ENCODE assay signal across 10 mouse cellular contexts in the genomic region with DNA sequence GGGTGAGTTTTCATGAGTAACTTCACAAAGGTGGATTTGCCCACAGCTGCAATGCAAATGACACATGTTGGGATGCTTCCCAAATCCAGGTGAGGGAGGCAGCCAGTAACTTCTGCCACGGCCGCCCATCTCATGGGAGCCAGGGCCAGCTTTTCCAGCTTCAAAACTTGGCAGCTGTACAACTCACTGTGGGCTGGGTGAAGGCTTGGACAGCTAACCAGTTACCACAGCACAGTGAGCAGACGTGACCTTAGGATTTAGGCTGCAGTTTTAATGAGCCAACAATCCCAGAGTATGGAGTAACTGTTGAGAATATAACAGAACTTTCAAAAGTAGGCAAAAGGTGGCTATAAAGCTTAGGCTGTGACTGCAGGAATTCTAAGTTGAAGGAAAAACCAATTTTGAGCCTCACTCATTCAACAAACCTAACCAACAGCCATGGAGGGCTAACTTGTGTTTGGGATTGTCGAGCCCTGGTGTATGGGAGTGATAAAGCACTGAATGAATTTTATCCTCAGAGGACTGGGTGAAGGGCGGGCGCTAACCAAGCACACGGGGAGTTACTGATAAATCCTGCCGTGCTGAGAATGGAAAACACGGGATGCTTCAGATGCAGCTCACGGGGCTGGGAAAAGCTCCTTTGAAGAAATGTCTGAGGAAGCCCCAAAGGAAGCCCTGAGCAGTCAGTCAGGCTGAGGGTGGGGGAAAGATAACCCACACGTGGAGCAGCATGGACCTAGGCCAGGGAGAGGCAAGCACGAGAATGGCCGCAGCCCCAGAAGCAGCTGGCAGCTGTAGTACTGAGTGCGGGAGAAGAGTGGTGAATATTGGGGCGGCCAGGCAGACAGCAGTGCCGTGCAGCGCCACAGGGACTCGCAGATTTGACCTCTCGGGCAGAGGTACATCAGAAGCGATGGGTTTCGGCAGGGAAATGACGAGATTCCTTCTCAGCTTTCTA. TPM values are rescaled to one million over a fixed set of nuclear protein-coding genes. Genes with fewer than 3 reads are reported as not detected.
DNase-seq lines count a peak whose midpoint lies in the region; ATAC-seq lines count a peak whose summit lies in the region.
"Had no signal": no experiment of that assay in that cellular context is flagged by ENCODE, and none has a peak within 500 bp of the region (broad histone marks: within the 10 kb centered on the region; RNA-seq: fewer than 3 reads in every experiment).

No protein-coding gene starts in this region.

- H3K4me3 ChIP-seq in forebrain, embryonic 15.5 days: no peak overlapping the region
- H3K4me3 ChIP-seq: liver, embryonic 15.5 days had no signal

- H3K27me3 ChIP-seq in forebrain, embryonic 15.5 days: no peaks in the 10 kb centered on the region
- H3K27me3 ChIP-seq: liver, embryonic 15.5 days had no signal

- no peak overlapping the region for H3K27ac ChIP-seq in forebrain, embryonic 15.5 days (replicated peaks)
- H3K27ac ChIP-seq: liver, embryonic 15.5 days had no signal

- intact Hi-C loops in heart, postnatal 25 days (cut with DNase I): no loop called here

- no peak for ATAC-seq in forebrain, embryonic 15.5 days (replicated peaks)

- no peak overlapping the region for H3K9ac ChIP-seq in forebrain, embryonic 15.5 days (replicated peaks)
- H3K9ac ChIP-seq: liver, embryonic 15.5 days had no signal

- H3K36me3 ChIP-seq in forebrain, embryonic 15.5 days: peaks cover 11% of the 10 kb centered on the region

- no peak overlapping the region for H3K4me2 ChIP-seq in forebrain, embryonic 15.5 days (replicated peaks)
- H3K4me2 ChIP-seq: liver, embryonic 15.5 days had no signal

- 84% methylated on average over 22 of the region's 22 CpGs for WGBS in forebrain, embryonic 15.5 days

- peak; percentile 33 to 59 for DNase-seq in heart, adult 9 months (ENCODE audit: low spot score in 2 of 2)
- no peak for DNase-seq in heart, postnatal 25 days (ENCODE audit: low spot score)
- peak; percentile 58 for DNase-seq in MN1 (ENCODE audit: low spot score)
- DNase-seq in adrenal gland, postnatal 36 days: peak; percentile 73 to 78
- DNase-seq in kidney, postnatal 10 days: peak; percentile 59
- DNase-seq in urinary bladder, postnatal 10 days (ENCODE audit: low spot score): no peak
- no peak for DNase-seq in layer of hippocampus, postnatal 36 days
- DNase-seq: thymus, adult 18-20 months had no signal

- H3K9me3 ChIP-seq in forebrain, embryonic 15.5 days: no peaks in the 10 kb centered on the region
- H3K9me3 ChIP-seq: liver, embryonic 15.5 days had no signal

- H3K4me1 ChIP-seq in forebrain, embryonic 15.5 days: 0 out of 2 replicates have a peak, but pooled peaks cover 3% of the 10 kb centered on the region

RNA-seq across cellular contexts. Expression of gene Dguok, which starts 9.7 kb away (rescaled TPM):
- 10 to 100 TPM; 32.8 to 35.2 TPM for total RNA-seq in heart, postnatal 25 days (2021)
- 10 to 100 TPM; 44.5 to 47.5 TPM for total RNA-seq in adrenal gland, postnatal 36 days (2021)
- 71.2 and 72.2 TPM in 2 replicates for polyA plus RNA-seq in forebrain, embryonic 15.5 days (2015; fragmentation: Nextera tagmentation; extraction: Ambion mirVana)
- 10 to 100 TPM; 32.7 to 41.9 TPM for total RNA-seq in layer of hippocampus, postnatal 36 days (2021)

RNA-seq across cellular contexts. Expression of gene Tet3, which starts 38.1 kb away (rescaled TPM):
- 10 to 100 TPM; 32.6 to 40.8 TPM for total RNA-seq in heart, postnatal 25 days (2021)
- total RNA-seq in adrenal gland, postnatal 36 days (2021): 10 to 100 TPM; 25.2 to 38.5 TPM
- polyA plus RNA-seq in forebrain, embryonic 15.5 days (2015; fragmentation: Nextera tagmentation; extraction: Ambion mirVana): 71.3 and 73.7 TPM in 2 replicates
- total RNA-seq in layer of hippocampus, postnatal 36 days (2021): 10 to 100 TPM; 58.9 to 67.8 TPM

RNA-seq across cellular contexts. Expression of gene Actg2, which starts 39.0 kb away (rescaled TPM):
- total RNA-seq in heart, postnatal 25 days (2021): 1 to 10 TPM; 1.6 to 2.2 TPM
- total RNA-seq in adrenal gland, postnatal 36 days (2021): under 1 TPM; 0.30 to 0.76 TPM
- 1.1 TPM in 2 replicates for polyA plus RNA-seq in forebrain, embryonic 15.5 days (2015; fragmentation: Nextera tagmentation; extraction: Ambion mirVana)
- total RNA-seq in layer of hippocampus, postnatal 36 days (2021): not detected

Comparison
In these comparisons a context has a peak if more than half of its experiments do, and no peak if none do; other contexts are left out.
1. DNase-seq: peak in heart, adult 9 months (2 of 2), MN1 (single experiment), adrenal gland, postnatal 36 days (2 of 2) and kidney, postnatal 10 days (single experiment); none in heart, postnatal 25 days (single experiment), urinary bladder, postnatal 10 days (single experiment) and layer of hippocampus, postnatal 36 days (0 of 2).